Mouse (Mus musculus): ENCODE measurements around the gene Nudcd2. TPM values are rescaled to one million over a fixed set of nuclear protein-coding genes. Genes with fewer than 3 reads are reported as not detected.

The Nudcd2 gene
- total RNA-seq (2015) (122 and 135 TPM in 2 replicates), total RNA-seq (2017) (201 and 209 TPM in 2 replicates)

DNA sequence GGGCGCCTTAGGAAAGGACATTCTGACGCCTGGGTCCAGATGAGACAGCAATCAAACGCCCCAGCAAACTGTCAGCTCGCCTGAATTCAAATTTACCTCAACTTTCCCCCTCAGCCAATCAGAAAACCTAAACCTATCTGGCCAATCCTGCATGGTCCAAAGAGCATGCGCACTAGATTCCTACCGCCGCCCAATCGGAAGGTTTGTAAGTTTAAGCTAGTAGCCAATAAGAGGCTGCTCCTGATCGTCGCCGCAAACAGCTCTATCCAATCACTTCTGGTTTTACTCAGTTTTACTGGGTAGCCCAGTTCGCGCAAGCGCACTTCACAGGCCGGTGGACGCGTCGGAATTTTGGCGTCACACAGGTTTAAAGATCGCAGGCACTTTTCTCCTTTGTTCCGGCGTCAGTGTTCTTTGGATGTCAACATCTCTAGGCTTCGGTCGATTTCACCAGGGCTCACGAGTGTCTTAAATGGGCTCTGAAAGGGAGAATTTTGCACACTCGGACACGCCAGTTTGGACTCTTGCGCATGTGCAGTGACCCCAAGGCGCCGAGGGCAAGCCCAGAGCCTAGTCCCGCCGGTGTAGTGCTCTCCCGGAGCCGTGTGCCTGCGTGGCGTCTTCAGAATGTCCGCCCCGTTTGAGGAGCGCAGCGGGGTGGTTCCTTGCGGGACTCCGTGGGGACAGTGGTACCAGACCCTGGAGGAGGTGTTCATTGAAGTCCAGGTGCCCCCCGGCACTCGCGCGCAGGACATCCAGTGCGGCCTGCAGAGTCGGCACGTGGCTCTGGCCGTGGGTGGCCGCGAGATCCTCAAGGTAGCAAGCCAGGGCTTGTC, at the start of gene Nudcd2, which contains the start of gene Hmmr:
TSS of gene Nudcd2 (plus strand) at position 329 of the 836 bp plus-strand sequence.
TSS of gene Hmmr (minus strand) at position 84 of the 836 bp plus-strand sequence.
- peak; percentile 86 for ATAC-seq (replicated peaks; ENCODE audit: poor library complexity)

GRCm38 (mm10) chr11:40690444-40691127, 42.9 kb upstream of the Nudcd2 start:
- no peak for ATAC-seq (replicated peaks; ENCODE audit: poor library complexity)

DNA sequence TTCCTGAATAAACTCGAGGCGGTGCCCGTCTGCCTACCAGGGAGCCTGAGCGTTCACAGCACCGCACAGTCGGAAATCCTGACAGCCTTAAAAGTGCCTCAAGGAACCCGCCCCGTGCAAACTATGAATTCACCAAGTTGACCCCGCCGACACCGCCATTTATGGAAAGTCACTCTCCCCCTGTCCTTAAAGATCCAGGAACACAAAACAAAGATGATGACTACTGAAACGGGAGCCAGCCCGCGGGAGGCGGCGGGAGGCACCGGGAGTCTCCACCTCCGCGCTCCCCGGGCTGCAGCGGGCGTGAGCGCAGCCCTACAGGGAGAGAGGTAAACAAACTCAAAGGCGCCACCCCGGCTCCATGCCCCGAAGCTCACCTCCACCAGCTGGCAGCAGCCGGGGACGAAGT, 41.4 kb upstream of the Nudcd2 start:
- no peak for ATAC-seq (replicated peaks; ENCODE audit: poor library complexity)

GRCm38 (mm10) chr11:40692511-40693365, 40.7 kb upstream of the Nudcd2 start:
- peak; percentile 73 for ATAC-seq (replicated peaks; ENCODE audit: poor library complexity)

DNA sequence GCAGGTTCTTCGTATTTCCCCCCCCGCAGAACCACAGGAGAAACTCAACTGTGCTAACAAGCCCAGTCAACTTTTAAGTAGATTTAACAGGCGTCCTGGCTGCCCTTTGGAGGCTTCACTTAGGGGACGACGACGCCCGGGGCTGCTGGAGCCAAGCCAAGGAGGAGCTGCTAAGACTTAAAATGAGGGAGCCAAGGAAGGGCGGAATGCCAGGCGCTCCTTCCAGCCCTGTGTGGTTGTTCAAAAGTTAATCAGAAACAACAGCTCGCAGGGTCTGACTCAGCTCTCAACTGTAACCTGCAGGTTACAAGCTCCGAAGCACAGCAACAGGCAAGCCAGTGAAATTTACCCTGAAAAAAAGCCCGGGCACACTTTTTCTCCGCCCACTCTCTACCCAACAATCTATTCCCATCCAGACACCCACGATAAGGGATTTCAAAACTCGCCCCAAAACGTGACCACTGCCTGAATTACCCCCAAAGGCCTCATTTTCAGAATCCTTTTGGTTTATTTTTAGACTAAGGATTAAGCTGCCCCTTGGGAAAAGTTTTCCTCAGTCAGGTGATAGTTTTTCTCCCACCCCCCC, 40.0 kb upstream of the Nudcd2 start:
- ATAC-seq (replicated peaks; ENCODE audit: poor library complexity), result peak; percentile 51

DNA sequence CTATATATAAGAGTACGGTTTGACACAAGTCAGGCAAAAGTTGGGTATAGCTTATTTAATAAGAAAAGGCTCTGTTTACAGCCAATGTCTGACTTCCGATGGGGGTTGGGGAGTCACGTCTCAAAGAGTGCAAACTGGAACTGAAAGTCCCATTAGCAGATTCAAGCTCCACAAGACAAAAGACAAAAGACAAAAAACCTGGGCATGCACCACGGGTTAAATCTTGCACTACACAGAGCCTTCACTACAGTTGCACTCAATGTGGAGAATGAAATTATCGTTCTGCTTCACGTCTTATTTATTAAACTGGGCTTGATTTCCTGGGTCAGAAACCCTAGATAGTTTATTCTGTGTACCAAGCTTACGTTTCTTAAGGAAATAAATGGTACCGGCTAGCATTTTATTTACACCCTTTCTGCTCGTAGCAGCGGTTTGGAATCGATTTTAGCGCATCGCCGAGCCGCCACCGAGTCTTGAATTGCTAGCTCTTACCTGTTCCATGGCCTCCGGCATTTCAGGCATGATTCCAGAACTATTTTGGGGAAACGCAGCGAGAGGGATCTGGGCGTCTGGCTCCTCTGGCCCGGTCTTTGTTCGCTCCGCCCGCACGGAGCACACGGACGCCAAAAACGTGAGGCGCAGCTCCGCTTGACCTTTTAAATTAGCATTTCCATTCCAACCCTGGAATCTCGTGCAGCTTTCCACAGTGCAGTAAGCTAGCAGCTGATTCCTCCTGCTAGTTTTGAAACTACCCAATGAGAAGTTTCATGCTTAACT, 39.0 kb upstream of the Nudcd2 start:
- ATAC-seq (replicated peaks; ENCODE audit: poor library complexity), result peak; percentile 24

- ATAC-seq (replicated peaks; ENCODE audit: poor library complexity), result no peak; the same call in 1 of the 2 replicates
Measured at GRCm38 (mm10) chr11:40695103-40695502, 38.4 kb upstream of the Nudcd2 start, which contains the start of gene Mat2b. Mat2b (minus strand) TSS chr11:40695203.

- ATAC-seq (replicated peaks; ENCODE audit: poor library complexity), result peak; percentile 86
Measured at GRCm38 (mm10) chr11:40709899-40710298, 23.6 kb upstream of the Nudcd2 start.

DNA sequence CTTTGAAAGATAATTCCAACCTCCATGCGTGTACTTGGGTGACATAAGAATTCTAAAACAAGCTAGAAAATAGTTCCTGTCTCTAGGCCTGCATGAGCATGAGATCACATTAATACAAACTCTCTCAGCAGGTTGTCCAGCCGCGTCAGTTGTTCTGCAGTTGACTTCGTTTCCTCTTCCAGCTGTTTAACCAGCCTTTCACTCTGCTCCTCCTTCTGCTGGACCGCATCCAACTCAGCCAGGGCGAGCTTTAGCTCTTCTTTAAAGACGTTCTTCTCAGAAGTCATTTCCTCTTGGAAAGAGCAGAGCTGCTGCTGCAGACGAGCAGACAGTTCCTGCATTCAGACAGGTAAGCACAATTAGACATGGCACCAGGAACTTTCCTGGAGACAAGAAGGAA, 19.6 kb upstream of the Nudcd2 start:
- ATAC-seq (replicated peaks; ENCODE audit: poor library complexity), result 0 out of 2 replicates have a peak, but pooled peaks have one; percentile 18

DNA sequence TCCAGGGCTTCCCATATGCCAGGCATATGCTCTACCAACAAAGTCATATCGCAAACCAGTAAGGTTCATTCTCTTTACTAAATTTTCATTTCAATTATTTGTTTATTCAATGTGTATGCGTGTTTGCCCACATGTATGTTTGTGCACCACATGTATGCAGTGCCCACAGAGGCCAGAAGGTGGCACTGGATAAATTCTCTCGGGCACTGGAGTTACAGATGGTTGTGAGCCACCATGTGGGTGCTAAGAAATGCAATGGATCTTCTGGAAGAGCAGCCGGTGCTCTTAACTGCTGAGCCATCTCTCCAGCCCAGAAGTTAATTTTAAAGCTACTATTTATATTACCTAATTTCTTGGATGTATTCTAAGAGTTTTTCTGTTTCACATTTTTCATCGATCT, 17.9 kb upstream of the Nudcd2 start:
- ATAC-seq (replicated peaks; ENCODE audit: poor library complexity), result peak; percentile 71

- peak; percentile 70 for ATAC-seq (replicated peaks; ENCODE audit: poor library complexity)
Measured at GRCm38 (mm10) chr11:40718324-40718723, 15.1 kb upstream of the Nudcd2 start.

DNA sequence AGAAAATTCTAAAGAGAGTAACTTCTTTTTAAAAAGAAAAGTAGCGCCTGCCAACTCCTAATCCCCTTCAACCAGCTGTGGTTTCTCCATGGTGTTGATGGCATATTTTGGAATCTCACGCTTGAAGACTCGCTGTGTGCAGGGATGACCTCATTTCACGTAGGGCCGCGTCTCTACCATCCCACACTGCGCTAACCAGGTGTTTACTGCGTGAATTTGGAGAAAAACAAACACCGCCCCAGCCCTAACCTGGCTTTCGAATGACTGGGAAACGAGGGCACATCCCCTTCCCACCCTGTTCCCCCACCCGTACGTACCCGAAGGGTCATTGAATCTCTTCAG, 499 bp upstream of the Nudcd2 start:
- ATAC-seq (replicated peaks; ENCODE audit: poor library complexity), result peak; percentile 18

GRCm38 (mm10) chr11:40734251-40734752, 835 bp downstream of the Nudcd2 start:
- ATAC-seq (replicated peaks; ENCODE audit: poor library complexity), result no peak

- no peak for ATAC-seq (replicated peaks; ENCODE audit: poor library complexity)
Measured at GRCm38 (mm10) chr11:40737369-40737768, 3.9 kb downstream of the Nudcd2 start.

DNA sequence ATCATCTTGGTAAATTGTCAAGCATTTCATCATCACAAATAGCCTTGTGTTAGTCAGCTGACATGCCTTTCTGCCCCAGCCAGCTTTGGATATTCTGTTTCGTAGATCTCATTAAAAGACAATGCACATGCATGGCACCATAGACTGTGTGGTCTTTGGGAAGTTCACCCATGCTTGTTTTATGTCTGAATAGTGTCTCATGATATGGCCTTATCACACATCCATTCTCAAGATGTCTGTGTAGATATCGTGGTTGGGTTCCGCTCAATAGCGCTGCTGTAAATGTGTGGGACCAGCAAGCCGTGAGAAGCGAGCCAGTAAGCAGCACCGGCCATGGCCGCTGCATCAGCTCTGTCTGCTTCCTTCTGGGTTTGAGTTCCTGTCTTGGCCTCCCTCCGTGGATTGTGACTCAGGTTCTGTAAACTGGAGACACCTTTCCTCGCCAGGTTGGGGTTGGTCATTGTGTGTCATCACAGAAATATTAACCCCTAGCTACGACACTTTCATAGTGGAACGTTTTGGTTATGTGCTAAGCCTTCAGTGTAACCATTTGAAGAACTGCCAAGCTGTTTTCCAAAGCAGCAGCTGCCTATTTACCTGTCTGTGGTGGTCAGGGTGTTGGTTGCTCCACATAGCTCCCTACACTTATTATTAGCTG, 8.3 kb downstream of the Nudcd2 start:
- ATAC-seq (replicated peaks; ENCODE audit: poor library complexity), result no peak

DNA sequence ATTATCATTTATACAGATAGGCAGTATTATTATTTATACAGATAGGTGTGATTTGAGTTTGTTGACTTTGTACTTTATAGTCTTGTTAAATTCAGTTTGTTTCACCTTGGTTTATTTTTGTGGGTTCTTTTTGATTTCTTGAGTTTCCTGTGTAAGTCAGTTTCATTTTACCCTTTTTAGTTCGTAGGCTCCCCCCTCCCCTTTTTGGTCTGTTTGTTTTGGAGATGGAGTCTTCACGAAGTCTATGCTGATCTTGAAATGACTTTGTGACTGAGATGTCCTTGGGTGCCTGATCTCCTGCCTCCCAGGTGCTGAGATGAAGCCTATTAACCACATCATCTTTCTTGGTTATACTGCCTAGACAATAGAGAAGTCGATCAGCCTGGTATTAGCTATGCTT, 10.9 kb downstream of the Nudcd2 start:
- ATAC-seq (replicated peaks; ENCODE audit: poor library complexity), result no peak

- ATAC-seq (replicated peaks; ENCODE audit: poor library complexity), result no peak
Measured at GRCm38 (mm10) chr11:40746361-40746760, 12.9 kb downstream of the Nudcd2 start.

GRCm38 (mm10) chr11:40747716-40748115, 14.2 kb downstream of the Nudcd2 start:
- no peak for ATAC-seq (replicated peaks; ENCODE audit: poor library complexity)

DNA sequence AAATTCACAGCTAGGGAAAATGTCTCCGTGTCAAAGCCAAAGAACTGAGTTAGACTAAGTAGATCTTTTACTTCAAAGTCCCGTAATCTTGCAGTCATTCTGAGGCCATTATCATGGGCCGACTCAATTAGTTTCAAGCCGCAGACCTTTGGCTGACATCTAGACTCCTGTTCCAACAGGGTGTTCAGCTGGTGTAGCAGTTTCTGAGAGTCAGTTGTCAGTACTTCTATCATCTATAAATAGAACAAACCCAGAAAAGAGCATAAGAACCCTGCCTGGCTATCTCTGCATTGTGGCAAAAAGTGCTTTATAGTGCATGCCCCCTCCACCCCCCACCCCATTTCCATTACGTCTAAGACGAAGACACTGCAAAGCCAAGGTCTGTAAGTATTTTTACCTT, 20.4 kb downstream of the Nudcd2 start:
- no peak for ATAC-seq (replicated peaks; ENCODE audit: poor library complexity)

Measured in megakaryocyte progenitor cell, adult 5-6 weeks (primary cell).